Mouse (Mus musculus): ENCODE data around the gene Gm10959.
A peak's percentile ranks its signal among the peaks of the same experiment; 100 is the strongest.

Gene Gm10959

DNA sequence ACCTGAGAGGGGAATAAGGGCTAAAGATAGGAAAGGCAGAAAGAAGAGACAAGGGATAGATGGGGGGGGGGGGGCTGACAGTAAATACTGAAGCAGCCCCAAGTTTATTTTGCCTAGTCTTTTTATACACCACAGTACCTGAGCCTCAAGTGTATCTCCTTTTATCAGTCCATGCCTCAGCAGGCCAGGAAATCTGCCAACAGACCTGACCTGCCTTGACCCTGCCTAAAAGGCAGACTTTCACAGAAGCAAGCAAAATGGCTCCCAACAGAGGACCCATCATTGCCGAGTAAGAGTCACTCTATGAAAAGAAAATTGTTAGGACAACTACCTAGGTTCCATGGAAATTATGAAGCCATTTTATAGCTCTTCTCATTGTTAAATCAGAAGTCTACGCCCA lies 11.3 kb downstream of the Gm10959 start:
- Histone ChIP-seq H3K4me3 (replicated peaks; ENCODE audit: low read length) (no peak overlapping the region), H3K27me3 (ENCODE audit: insufficient read depth, low read length) (no peaks in the 10 kb centered on the region), H3K9me3 (ENCODE audit: low read length) (no peaks in the 10 kb centered on the region), H3K4me1 (replicated peaks; ENCODE audit: low read depth, low read length) (no peaks in the 10 kb centered on the region; the same call in 1 of the 2 replicates), H3K36me3 (ENCODE audit: insufficient read depth, low read length) (no peaks in the 10 kb centered on the region)
- TF ChIP-seq POU5F1 (IDR thresholded peaks at IDR 0.05; ENCODE audit: borderline replicate concordance, low read length) = no peak
- TF ChIP-seq NANOG (IDR thresholded peaks at IDR 0.05; ENCODE audit: borderline replicate concordance, low read length) = no peak
- TF ChIP-seq CTCF (conservative IDR thresholded peaks at IDR 0.05; ENCODE audit: low read length) = no peak

DNA sequence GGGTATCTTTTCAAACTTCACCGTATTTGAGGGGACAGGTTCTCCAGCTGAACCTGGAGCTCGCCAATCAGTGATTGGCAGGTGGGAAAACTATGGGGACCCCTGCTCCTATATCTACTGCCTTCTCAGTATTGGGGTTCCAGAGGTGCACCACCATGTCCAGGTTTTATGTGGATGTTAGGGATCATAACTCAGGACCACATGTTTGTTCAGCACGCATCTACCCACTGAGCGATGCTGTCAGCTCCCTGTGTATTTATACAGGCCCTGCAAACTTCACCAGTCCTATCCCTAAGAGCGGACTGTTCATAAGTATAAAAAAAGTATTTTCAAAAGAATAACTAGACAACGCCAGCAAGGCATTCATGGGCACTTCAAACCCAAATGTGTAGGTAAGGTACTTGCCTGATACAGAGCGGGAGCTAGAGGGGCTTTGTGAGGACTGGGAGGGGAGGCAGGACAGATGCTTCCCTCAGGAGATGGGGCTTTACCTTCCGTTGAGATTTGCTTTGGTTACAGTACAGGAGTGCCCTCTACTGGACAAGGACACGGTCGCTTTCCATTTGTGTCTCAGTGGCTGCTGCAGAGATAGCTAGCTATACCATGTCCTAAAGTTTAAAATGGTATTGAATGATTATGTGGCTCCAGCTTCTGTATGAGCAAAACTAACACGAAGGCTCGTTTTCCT lies 15.3 kb downstream of the Gm10959 start:
- H3K9me3 ChIP-seq (ENCODE audit: low read length) = no peaks in the 10 kb centered on the region
- no peak overlapping the region for H3K4me3 ChIP-seq (replicated peaks; ENCODE audit: low read length)
- H3K27me3 ChIP-seq (ENCODE audit: insufficient read depth, low read length) = no peaks in the 10 kb centered on the region
- no peaks in the 10 kb centered on the region; the same call in 1 of the 2 replicates for H3K4me1 ChIP-seq (replicated peaks; ENCODE audit: low read depth, low read length)
- H3K36me3 ChIP-seq (ENCODE audit: insufficient read depth, low read length) = no peaks in the 10 kb centered on the region
- TF ChIP-seq NANOG (IDR thresholded peaks at IDR 0.05; ENCODE audit: borderline replicate concordance, low read length) (no peak), CTCF (conservative IDR thresholded peaks at IDR 0.05; ENCODE audit: low read length) (peak; percentile 49)

DNA sequence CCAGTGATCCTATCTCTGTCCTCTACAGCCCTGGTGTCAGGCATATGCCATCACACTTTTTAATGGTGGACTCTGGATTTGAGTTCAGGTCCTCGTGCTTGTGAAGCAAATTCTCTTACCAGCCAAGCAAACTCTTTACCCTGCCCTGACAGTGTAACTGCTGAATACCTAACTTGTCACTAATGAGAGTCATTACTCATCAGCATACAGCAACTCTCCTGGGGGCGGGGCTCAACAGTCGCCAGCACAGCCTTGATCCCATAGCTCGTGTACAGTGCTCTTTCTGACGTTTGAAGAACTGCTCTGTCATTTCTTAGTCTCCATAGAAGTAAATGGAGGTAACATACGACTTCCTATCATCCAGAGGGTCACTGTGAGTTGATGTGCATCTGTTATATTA lies 20.9 kb downstream of the Gm10959 start:
- Histone ChIP-seq H3K4me3 (replicated peaks; ENCODE audit: low read length) (no peak overlapping the region), H3K4me1 (replicated peaks; ENCODE audit: low read depth, low read length) (no peaks in the 10 kb centered on the region), H3K27me3 (ENCODE audit: insufficient read depth, low read length) (no peaks in the 10 kb centered on the region), H3K36me3 (ENCODE audit: insufficient read depth, low read length) (no peaks in the 10 kb centered on the region), H3K9me3 (ENCODE audit: low read length) (no peaks in the 10 kb centered on the region)
- no peak for TF ChIP-seq NANOG (IDR thresholded peaks at IDR 0.05; ENCODE audit: borderline replicate concordance, low read length)
- no peak for TF ChIP-seq POU5F1 (IDR thresholded peaks at IDR 0.05; ENCODE audit: borderline replicate concordance, low read length)
- no peak for TF ChIP-seq CTCF (conservative IDR thresholded peaks at IDR 0.05; ENCODE audit: low read length)

DNA sequence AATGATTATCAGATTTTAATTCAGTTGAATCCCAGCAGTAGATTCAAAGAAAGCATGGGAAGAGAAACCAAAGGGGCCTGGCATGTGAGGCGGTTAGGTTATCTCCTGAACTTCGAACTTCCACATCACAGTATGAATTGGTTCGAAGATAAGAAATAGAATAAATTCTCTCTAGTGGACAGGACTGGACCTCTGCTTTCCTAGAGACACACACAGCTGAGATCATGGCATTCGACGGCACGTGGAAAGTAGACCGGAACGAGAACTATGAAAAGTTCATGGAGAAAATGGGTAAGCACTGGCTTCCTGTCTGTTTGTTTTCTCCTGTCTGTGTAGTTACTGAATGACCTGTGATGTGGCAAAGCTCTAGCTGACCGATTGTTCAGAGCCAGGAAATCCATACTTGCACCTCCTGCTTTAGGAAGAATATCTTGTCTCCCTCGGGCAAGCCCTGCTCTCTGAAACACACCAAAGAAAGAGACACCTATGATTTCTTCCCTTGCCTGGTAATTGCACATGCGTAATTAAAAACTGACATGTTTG lies 23.9 kb downstream of the Gm10959 start:
- Histone ChIP-seq H3K4me3 (replicated peaks; ENCODE audit: low read length) (no peak overlapping the region), H3K27me3 (ENCODE audit: insufficient read depth, low read length) (no peaks in the 10 kb centered on the region), H3K4me1 (replicated peaks; ENCODE audit: low read depth, low read length) (no peaks in the 10 kb centered on the region), H3K36me3 (ENCODE audit: insufficient read depth, low read length) (no peaks in the 10 kb centered on the region), H3K9me3 (ENCODE audit: low read length) (no peaks in the 10 kb centered on the region)
- TF ChIP-seq NANOG (IDR thresholded peaks at IDR 0.05; ENCODE audit: borderline replicate concordance, low read length) = no peak
- TF ChIP-seq POU5F1 (IDR thresholded peaks at IDR 0.05; ENCODE audit: borderline replicate concordance, low read length) = no peak
- TF ChIP-seq CTCF (conservative IDR thresholded peaks at IDR 0.05; ENCODE audit: low read length) = no peak

DNA sequence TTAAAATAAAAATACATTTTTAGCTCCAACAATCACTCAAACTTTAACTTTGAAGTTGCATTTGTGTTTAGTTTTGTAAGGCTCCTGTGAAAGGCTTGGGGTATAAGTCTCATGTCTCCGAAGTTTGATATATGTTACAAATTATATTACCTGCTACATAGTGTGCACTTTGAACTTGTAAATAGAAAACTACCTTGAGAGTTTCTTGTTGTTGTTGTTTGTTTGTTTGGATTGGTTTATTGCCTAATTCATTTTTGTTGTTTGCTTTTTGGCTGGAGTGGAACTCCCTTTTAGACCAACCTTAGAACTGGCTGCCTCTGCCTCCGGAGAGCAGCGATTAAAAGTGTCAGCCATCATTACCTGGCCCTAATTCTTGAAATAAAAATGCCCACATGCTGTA lies 24.4 kb downstream of the Gm10959 start, which contains the start of gene Fabp2:
Gene Fabp2 (plus strand): TSS at position 301 of the 400 bp plus-strand sequence.
- H3K9me3 ChIP-seq (ENCODE audit: low read length) = no peaks in the 10 kb centered on the region
- H3K4me3 ChIP-seq (replicated peaks; ENCODE audit: low read length) = no peak within 1 kb of the TSS
- no peaks in the 10 kb centered on the region for H3K27me3 ChIP-seq (ENCODE audit: insufficient read depth, low read length)
- no peaks in the 10 kb centered on the region for H3K4me1 ChIP-seq (replicated peaks; ENCODE audit: low read depth, low read length)
- H3K36me3 ChIP-seq (ENCODE audit: insufficient read depth, low read length) = no peaks in the 10 kb centered on the region
- TF ChIP-seq NANOG (IDR thresholded peaks at IDR 0.05; ENCODE audit: borderline replicate concordance, low read length) (no peak), POU5F1 (IDR thresholded peaks at IDR 0.05; ENCODE audit: borderline replicate concordance, low read length) (no peak), CTCF (conservative IDR thresholded peaks at IDR 0.05; ENCODE audit: low read length) (no peak)

DNA sequence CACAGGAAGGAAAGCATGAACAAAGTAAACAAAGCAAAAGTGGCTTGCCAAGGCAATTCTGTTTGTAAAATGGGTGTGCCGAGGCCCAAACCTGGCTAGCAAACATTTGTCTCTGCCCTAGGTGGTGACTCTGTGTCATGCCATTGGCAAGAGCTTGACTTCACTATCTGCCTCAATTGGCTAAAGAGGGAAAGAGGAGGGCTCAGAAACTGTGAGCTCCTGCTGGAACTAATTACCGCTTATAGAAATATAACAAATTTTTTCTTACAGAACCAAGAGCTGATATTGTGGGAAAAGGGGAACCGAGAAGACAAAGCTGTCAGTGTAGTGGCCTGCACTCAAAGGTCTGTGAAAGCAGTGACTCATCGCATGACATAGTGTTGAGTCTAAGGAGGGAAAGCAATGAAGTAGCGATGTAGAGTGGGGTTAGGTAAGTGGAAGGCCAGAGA lies 30.8 kb downstream of the Gm10959 start:
- no peaks in the 10 kb centered on the region for H3K27me3 ChIP-seq (ENCODE audit: insufficient read depth, low read length)
- no peak for TF ChIP-seq POU5F1 (IDR thresholded peaks at IDR 0.05; ENCODE audit: borderline replicate concordance, low read length)
- TF ChIP-seq NANOG (IDR thresholded peaks at IDR 0.05; ENCODE audit: borderline replicate concordance, low read length) = no peak
- TF ChIP-seq CTCF (conservative IDR thresholded peaks at IDR 0.05; ENCODE audit: low read length) = no peak
- H3K9me3 ChIP-seq (ENCODE audit: low read length) = no peaks in the 10 kb centered on the region
- H3K36me3 ChIP-seq (ENCODE audit: insufficient read depth, low read length) = no peaks in the 10 kb centered on the region
- no peak overlapping the region for H3K4me3 ChIP-seq (replicated peaks; ENCODE audit: low read length)
- H3K4me1 ChIP-seq (replicated peaks; ENCODE audit: low read depth, low read length) = no peaks in the 10 kb centered on the region

DNA sequence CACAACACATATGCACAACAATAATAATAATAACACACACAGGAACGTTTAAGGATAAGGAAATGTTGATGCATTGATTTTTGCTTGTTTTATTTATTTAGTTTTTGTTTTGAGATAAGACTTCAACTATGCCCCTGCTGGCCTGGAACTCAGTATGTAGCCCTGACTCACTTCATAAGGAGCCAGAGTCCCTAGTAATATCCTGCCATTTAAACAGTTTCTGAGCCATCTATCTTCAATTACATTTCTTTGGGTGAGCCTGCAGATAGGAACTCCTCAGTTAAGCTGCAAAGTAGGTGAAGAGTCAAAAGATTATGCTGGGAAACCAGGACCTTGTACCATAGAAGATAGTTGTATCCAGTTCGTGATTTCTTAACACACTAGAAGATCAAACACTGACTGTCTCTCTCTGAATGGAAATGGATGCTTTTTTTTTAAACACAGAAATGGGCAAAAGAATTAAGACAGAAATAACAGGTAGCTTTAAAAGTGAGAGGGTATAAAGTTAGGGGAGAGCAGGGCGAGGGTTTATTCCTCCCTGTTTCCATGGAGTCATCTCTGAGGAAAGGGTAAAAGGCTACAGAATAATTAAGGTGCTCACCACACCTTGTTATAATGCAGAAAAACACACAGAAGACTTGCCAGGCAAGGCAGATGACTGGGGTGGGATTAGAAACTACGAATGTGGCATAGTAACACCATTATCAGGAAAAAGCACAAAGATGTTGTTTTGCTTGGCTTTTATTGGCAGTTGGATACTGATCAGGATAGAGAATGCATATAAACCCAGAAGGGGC lies 31.5 kb downstream of the Gm10959 start:
- no peaks in the 10 kb centered on the region for H3K36me3 ChIP-seq (ENCODE audit: insufficient read depth, low read length)
- H3K4me1 ChIP-seq (replicated peaks; ENCODE audit: low read depth, low read length) = no peaks in the 10 kb centered on the region

DNA sequence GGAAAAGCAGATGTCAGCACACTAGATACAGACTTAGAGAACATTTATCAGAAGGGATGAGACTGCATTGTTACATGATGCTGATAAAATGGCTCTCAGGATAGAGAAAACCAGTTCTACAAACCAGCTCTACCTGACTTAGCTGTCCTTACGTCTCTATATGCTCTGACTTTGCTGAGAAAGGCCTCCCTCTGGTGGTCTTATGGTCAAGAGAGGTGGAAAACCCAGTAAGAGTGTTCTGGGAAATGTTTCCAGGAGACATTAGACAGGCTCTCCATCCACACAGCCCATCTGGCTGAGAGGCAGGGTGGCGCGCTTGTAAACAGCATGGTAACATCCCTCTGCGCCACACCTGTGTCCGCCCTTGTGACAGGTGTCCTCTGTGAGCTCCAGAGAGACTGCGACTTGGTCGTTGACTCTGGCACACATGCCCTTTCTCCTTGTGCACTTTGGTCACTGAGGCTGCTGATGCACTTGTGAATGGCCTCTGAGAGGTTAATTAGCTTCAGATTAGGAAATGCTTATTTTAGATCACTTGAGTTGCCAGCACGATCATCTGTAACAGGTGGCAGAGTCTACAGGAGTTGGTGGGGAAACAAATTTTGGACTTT lies 40.4 kb downstream of the Gm10959 start:
- Histone ChIP-seq H3K36me3 (ENCODE audit: insufficient read depth, low read length) (no peaks in the 10 kb centered on the region), H3K9me3 (ENCODE audit: low read length) (no peaks in the 10 kb centered on the region), H3K4me1 (replicated peaks; ENCODE audit: low read depth, low read length) (0 out of 2 replicates have a peak, but pooled peaks cover 3% of the 10 kb centered on the region), H3K4me3 (replicated peaks; ENCODE audit: low read length) (no peak overlapping the region), H3K27me3 (ENCODE audit: insufficient read depth, low read length) (no peaks in the 10 kb centered on the region)
- TF ChIP-seq POU5F1 (IDR thresholded peaks at IDR 0.05; ENCODE audit: borderline replicate concordance, low read length) (no peak), CTCF (conservative IDR thresholded peaks at IDR 0.05; ENCODE audit: low read length) (peak; percentile 10; the same call in 1 of the 2 replicates), NANOG (IDR thresholded peaks at IDR 0.05; ENCODE audit: borderline replicate concordance, low read length) (no peak)

More for the DNA sequence above, 31.5 kb downstream of the Gm10959 start:
- Histone ChIP-seq H3K4me3 (replicated peaks; ENCODE audit: low read length) (no peak overlapping the region), H3K27me3 (ENCODE audit: insufficient read depth, low read length) (no peaks in the 10 kb centered on the region), H3K9me3 (ENCODE audit: low read length) (no peaks in the 10 kb centered on the region)
- TF ChIP-seq NANOG (IDR thresholded peaks at IDR 0.05; ENCODE audit: borderline replicate concordance, low read length) (no peak), POU5F1 (IDR thresholded peaks at IDR 0.05; ENCODE audit: borderline replicate concordance, low read length) (no peak), CTCF (conservative IDR thresholded peaks at IDR 0.05; ENCODE audit: low read length) (no peak)

Data from E14TG2a.4 (cell line).